Mouse (Mus musculus) cerebellum, adult 2 months (tissue): ENCODE results near the gene Adora1.

ENCODE experiments used
- CTCF ChIP-seq: fragments of 200-500 bp; IDR thresholded peaks from 2 replicates; pipeline ENCODE4 v1.5.1; 2011; ENCODE audit warnings: low read depth, mild to moderate bottlenecking, control low read depth, low read length, moderate library complexity, borderline replicate concordance; ENCODE audit not compliant: insufficient read depth
- POLR2A ChIP-seq: fragments of 200-500 bp; IDR thresholded peaks from 2 replicates; pipeline ENCODE4 v1.6.1; 2011; ENCODE audit warnings: low read length, control low read depth, borderline replicate concordance; ENCODE audit not compliant: insufficient read depth

DNA sequence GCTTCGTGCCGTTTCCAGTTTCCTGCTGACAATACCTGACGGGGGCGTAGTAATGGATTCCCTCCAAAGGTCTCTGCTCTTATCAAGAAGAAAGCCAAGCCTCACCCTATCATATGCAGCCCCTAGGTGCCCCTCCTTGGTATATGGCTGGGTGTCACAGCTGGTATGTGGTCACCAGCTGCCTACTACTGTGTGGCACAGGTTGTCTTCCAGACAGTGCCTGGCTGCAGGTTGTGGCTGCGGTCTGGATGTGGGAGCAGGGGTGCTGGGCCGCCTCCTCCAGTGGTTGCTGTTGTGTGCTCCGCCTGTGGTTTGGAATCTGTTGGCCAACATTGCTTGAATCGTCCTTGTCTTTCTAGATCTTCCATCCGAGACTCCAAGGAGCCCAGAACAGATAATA lies 84.5 kb downstream of the Adora1 start:
- TF ChIP-seq CTCF (no peak), POLR2A (no peak)
